Mouse (Mus musculus): ENCODE data around the gene Ugt1a8.

Gene Ugt1a8

GRCm38 (mm10) chr1:88235894-88236415 is 148.3 kb downstream of the Ugt1a8 start:
- DNase-seq (ENCODE audit: low spot score in 2 of 2), result no peak

GRCm38 (mm10) chr1:88237311-88237710 is 149.7 kb downstream of the Ugt1a8 start:
- DNase-seq (ENCODE audit: low spot score in 2 of 2), result no peak

GRCm38 (mm10) chr1:88238771-88239170 is 151.2 kb downstream of the Ugt1a8 start:
- DNase-seq (ENCODE audit: low spot score in 2 of 2), result no peak

- no peak for DNase-seq (ENCODE audit: low spot score in 2 of 2)
Measured at GRCm38 (mm10) chr1:88240072-88240471, 152.5 kb downstream of the Ugt1a8 start.

- DNase-seq (ENCODE audit: low spot score in 2 of 2), result no peak
Measured at GRCm38 (mm10) chr1:88240579-88240978, 153.0 kb downstream of the Ugt1a8 start.

- DNase-seq (ENCODE audit: low spot score in 2 of 2), result no peak
Measured at GRCm38 (mm10) chr1:88243861-88244260, 156.2 kb downstream of the Ugt1a8 start.

- DNase-seq (ENCODE audit: low spot score in 2 of 2), result no peak
Measured at GRCm38 (mm10) chr1:88245881-88246280, 158.3 kb downstream of the Ugt1a8 start.

GRCm38 (mm10) chr1:88246386-88246785 is 158.8 kb downstream of the Ugt1a8 start:
- DNase-seq (ENCODE audit: low spot score in 2 of 2), result no peak

GRCm38 (mm10) chr1:88247660-88248059 is 160.0 kb downstream of the Ugt1a8 start:
- no peak for DNase-seq (ENCODE audit: low spot score in 2 of 2)

- no peak for DNase-seq (ENCODE audit: low spot score in 2 of 2)
Measured at GRCm38 (mm10) chr1:88248658-88249057, 161.0 kb downstream of the Ugt1a8 start.

GRCm38 (mm10) chr1:88249596-88249995 is 162.0 kb downstream of the Ugt1a8 start:
- DNase-seq (ENCODE audit: low spot score in 2 of 2), result no peak

- DNase-seq (ENCODE audit: low spot score in 2 of 2), result no peak
Measured at GRCm38 (mm10) chr1:88250023-88250422, 162.4 kb downstream of the Ugt1a8 start.

- no peak for DNase-seq (ENCODE audit: low spot score in 2 of 2)
Measured at GRCm38 (mm10) chr1:88253106-88253505, 165.5 kb downstream of the Ugt1a8 start.

- no peak for DNase-seq (ENCODE audit: low spot score in 2 of 2)
Measured at GRCm38 (mm10) chr1:88253540-88253939, 165.9 kb downstream of the Ugt1a8 start.

GRCm38 (mm10) chr1:88254793-88255465 is 167.3 kb downstream of the Ugt1a8 start:
- no peak for DNase-seq (ENCODE audit: low spot score in 2 of 2)

GRCm38 (mm10) chr1:88255466-88255857 is 167.8 kb downstream of the Ugt1a8 start:
- DNase-seq (ENCODE audit: low spot score in 2 of 2), result no peak

- no peak for DNase-seq (ENCODE audit: low spot score in 2 of 2)
Measured at GRCm38 (mm10) chr1:88255989-88256754, 168.6 kb downstream of the Ugt1a8 start.

GRCm38 (mm10) chr1:88256886-88257663 is 169.5 kb downstream of the Ugt1a8 start:
- DNase-seq (ENCODE audit: low spot score in 2 of 2), result no peak

- no peak for DNase-seq (ENCODE audit: low spot score in 2 of 2)
Measured at GRCm38 (mm10) chr1:88257681-88258080, 170.1 kb downstream of the Ugt1a8 start.

- DNase-seq (ENCODE audit: low spot score in 2 of 2), result no peak
Measured at GRCm38 (mm10) chr1:88258361-88258760, 170.7 kb downstream of the Ugt1a8 start.

GRCm38 (mm10) chr1:88258881-88259642 is 171.4 kb downstream of the Ugt1a8 start:
- no peak for DNase-seq (ENCODE audit: low spot score in 2 of 2)

Data from spleen, postnatal 10 days (tissue).